Mouse (Mus musculus) ES-E14 (cell line): ENCODE results near the gene Cdh3. TPM values are rescaled to one million over a fixed set of nuclear protein-coding genes. Genes with fewer than 3 reads are reported as not detected.

Source experiments
- DNase-seq: peaks from one replicate; pipeline ENCODE4 v3.0.0-alpha.2; 2013; ENCODE audit warnings: low read depth, low spot score
- H3K27ac ChIP-seq: 2 replicates; pipeline ENCODE4 v1.5.1; 2012; ENCODE audit warnings: low read depth, mild to moderate bottlenecking, low read length, moderate library complexity, mixed read lengths; ENCODE audit not compliant: poor library complexity, insufficient read depth, severe bottlenecking
- H3K36me3 ChIP-seq: 2 replicates; pipeline ENCODE4 v1.6.1; 2012; ENCODE audit warnings: mild to moderate bottlenecking, low read length, moderate library complexity, mixed read lengths; ENCODE audit not compliant: control insufficient read depth, poor library complexity, insufficient read depth, severe bottlenecking
- H3K4me1 ChIP-seq, 2 experiments: fragments of 150-350 bp in 1 of 2; sonication (generic) in 1 of 2; 2 replicates each; pipeline ENCODE4 v1.6.1; 2012; ENCODE audit warnings: low read length in 2 of 2, mild to moderate bottlenecking in 1 of 2, mixed read lengths in 1 of 2; ENCODE audit not compliant: control insufficient read depth in 2 of 2, insufficient read depth in 2 of 2, poor library complexity in 1 of 2
- H3K4me3 ChIP-seq, 2 experiments: fragments of 150-350 bp in 1 of 2; sonication (generic) in 1 of 2; 2 replicates each; pipeline ENCODE4 v1.5.1; 2012; ENCODE audit warnings: low read length in 2 of 2, low read depth in 1 of 2, mild to moderate bottlenecking in 1 of 2, mixed read lengths in 1 of 2; ENCODE audit not compliant: insufficient read depth in 1 of 2, poor library complexity in 1 of 2, severe bottlenecking in 1 of 2
- H3K9ac ChIP-seq: 2 replicates; pipeline ENCODE4 v1.6.1; 2012; ENCODE audit warnings: low read depth, mild to moderate bottlenecking, low read length, mixed read lengths; ENCODE audit not compliant: poor library complexity, insufficient read depth, severe bottlenecking
- H3K9me3 ChIP-seq: fragments of 150-350 bp; sonication (generic); 2 replicates; pipeline ENCODE4 v1.6.1; 2012; ENCODE audit warnings: low read depth, mild to moderate bottlenecking, low read length; ENCODE audit not compliant: control insufficient read depth, insufficient read depth
- CHD2 ChIP-seq: IDR thresholded peaks from 2 replicates; pipeline ENCODE4 v1.6.1; 2014; ENCODE audit warnings: mild to moderate bottlenecking, low read depth, low read length, inconsistent platforms
- HCFC1 ChIP-seq: IDR thresholded peaks from 2 replicates; pipeline ENCODE4 v1.6.1; 2012; ENCODE audit warnings: low read length, inconsistent platforms, borderline replicate concordance; ENCODE audit not compliant: insufficient read depth
- MAFK ChIP-seq: IDR thresholded peaks from 2 replicates; pipeline ENCODE4 v1.6.1; 2014; ENCODE audit warnings: mild to moderate bottlenecking, low read depth, low read length, inconsistent platforms; ENCODE audit not compliant: insufficient read depth
- ZC3H11A ChIP-seq: IDR thresholded peaks from 2 replicates; pipeline ENCODE4 v1.6.1; 2012; ENCODE audit warnings: low read depth, mild to moderate bottlenecking, inconsistent platforms, low read length, borderline replicate concordance
- ZNF384 ChIP-seq: IDR thresholded peaks from 2 replicates; pipeline ENCODE4 v1.6.1; 2012; ENCODE audit warnings: low read depth, low read length, inconsistent platforms
- in situ Hi-C, 2 experiments: fragments of 600-800 bp; cut with MboI; formaldehyde crosslinking; loops; one replicate each; pipeline ENCODE4 v1.15.1; 2025; ENCODE audit warnings: low sequenced_read_pairs in 2 of 2, inconsistent platforms in 1 of 2; ENCODE audit not compliant: unreplicated experiment in 2 of 2
- total RNA-seq: library from RNA; depleted of rRNA; stranded (reverse); fragments of 300-350 nt; gene quantifications from 2 replicates; pipeline ENCODE4 v1.2.3, GENCODE M21; 2012

Cdh3 gene
- total RNA-seq, 1 experiment, result 16.8 TPM

- no peaks in the 10 kb centered on the region for H3K36me3 ChIP-seq
- H3K27ac ChIP-seq, result no peak overlapping the region
- H3K9ac ChIP-seq, result no peak overlapping the region
- H3K9me3 ChIP-seq, result peaks cover 9% of the 10 kb centered on the region; the same call in 1 of the 2 replicates
- H3K4me1 ChIP-seq, result peaks cover 5 to 7% of the 10 kb centered on the region in 2 experiments; a peak in 1 of 4 replicates
- DNase-seq, result no peak
- in situ Hi-C loops, result no loop called here
- no peak for TF ChIP-seq MAFK
- TF ChIP-seq HCFC1, result no peak
- no peak for TF ChIP-seq CHD2
- TF ChIP-seq ZNF384, result no peak
- TF ChIP-seq ZC3H11A, result no peak
- H3K4me3 ChIP-seq, result peak overlapping the region; percentile 17 to 42; a peak in 3 of 4 replicates
These were observed 2.8 kb upstream of the Cdh3 start for GRCm38 (mm10) chr8:106507761-106508331.

- TF ChIP-seq CHD2, result no peak
- TF ChIP-seq ZNF384, result no peak
- no peak for TF ChIP-seq MAFK
- no peak for TF ChIP-seq HCFC1
- no peak for TF ChIP-seq ZC3H11A
- H3K4me1 ChIP-seq, result peaks cover 5 to 7% of the 10 kb centered on the region in 2 experiments; a peak in 1 of 4 replicates
- no peak overlapping the region for H3K4me3 ChIP-seq
- no peak for DNase-seq
- in situ Hi-C loops, result no loop called here
- peaks cover 7% of the 10 kb centered on the region; the same call in 1 of the 2 replicates for H3K9me3 ChIP-seq
- H3K36me3 ChIP-seq, result no peaks in the 10 kb centered on the region
- no peak overlapping the region for H3K27ac ChIP-seq
- no peak overlapping the region for H3K9ac ChIP-seq
These were observed 2.2 kb upstream of the Cdh3 start for GRCm38 (mm10) chr8:106508456-106508855.

GRCm38 (mm10) chr8:106509079-106509780, 1.5 kb upstream of the Cdh3 start:
- Histone ChIP-seq H3K4me1 (peaks cover 7% of the 10 kb centered on the region in 2 experiments; a peak in 1 of 4 replicates), H3K9me3 (peaks cover 4% of the 10 kb centered on the region; the same call in 1 of the 2 replicates), H3K27ac (no peak overlapping the region), H3K36me3 (no peaks in the 10 kb centered on the region), H3K4me3 (no peak overlapping the region), H3K9ac (no peak overlapping the region)
- in situ Hi-C loops, result no loop called here
- TF ChIP-seq CHD2, result no peak; the same call in 1 of the 2 replicates
- TF ChIP-seq ZNF384, result peak; percentile 86
- DNase-seq, result no peak

GRCm38 (mm10) chr8:106511065-106511501, 392 bp downstream of the Cdh3 start:
- Histone ChIP-seq H3K9me3 (no peaks in the 10 kb centered on the region), H3K9ac (peak overlapping the region; percentile 75), H3K4me1 (peaks cover 7% of the 10 kb centered on the region in 2 experiments; a peak in 1 of 4 replicates), H3K27ac (no peak overlapping the region), H3K36me3 (no peaks in the 10 kb centered on the region), H3K4me3 (peak overlapping the region; percentile 66 to 76)
- TF ChIP-seq ZNF384, result no peak
- no peak for TF ChIP-seq MAFK
- TF ChIP-seq CHD2, result no peak
- TF ChIP-seq ZC3H11A, result no peak
- TF ChIP-seq HCFC1, result no peak
- in situ Hi-C loops, result no loop called here
- no peak for DNase-seq
